Mouse (Mus musculus) naive thymus-derived CD4-positive, alpha-beta T cell, adult 2 months (primary cell): ENCODE results near the gene Gm20388.
"Not testable (repeated sequence)": the region's sequence is repeated elsewhere in the genome, so short reads cannot be mapped to it uniquely, and the experiment has no call there.

ENCODE experiments used
- DNase-seq: peaks from one replicate; pipeline ENCODE4 v3.0.0-alpha.2; 2011; ENCODE audit warnings: low read depth

Gm20388 gene

GRCm38 (mm10) chr8:123248596-123248995 lies 3338.0 kb downstream of the Gm20388 start:
- no peak for DNase-seq

GRCm38 (mm10) chr8:123250940-123251339 lies 3340.3 kb downstream of the Gm20388 start:
- no peak for DNase-seq

DNA sequence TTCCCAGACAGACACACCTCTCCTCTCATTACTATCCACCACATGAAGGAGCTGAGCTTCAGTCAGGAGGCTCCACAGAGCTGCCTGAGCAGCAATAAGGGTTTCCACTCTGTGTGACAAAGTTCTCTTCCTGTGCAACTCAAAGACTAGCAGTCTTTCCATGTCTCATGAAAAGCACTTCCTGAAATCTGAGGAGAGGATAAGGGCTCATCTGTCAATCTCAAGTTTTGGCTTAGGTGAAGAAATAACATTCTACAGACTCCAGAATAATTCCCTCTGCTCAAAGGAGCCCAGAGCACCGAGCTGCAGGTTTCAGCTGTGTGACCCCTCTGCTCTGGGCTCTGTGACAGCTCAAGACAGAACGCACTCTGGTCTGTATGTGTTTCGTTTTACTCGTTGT lies 3342.3 kb downstream of the Gm20388 start:
- DNase-seq, result peak; percentile 21

- no peak for DNase-seq
Observed at GRCm38 (mm10) chr8:123253451-123254098, 3342.9 kb downstream of the Gm20388 start.

- DNase-seq, result peak; percentile 87
Observed at GRCm38 (mm10) chr8:123254099-123254885, 3343.7 kb downstream of the Gm20388 start, which contains the start of the genes Zfp276 and Vps9d1. Gene Zfp276, plus strand, starts transcription at chr8:123254195. Gene Vps9d1, minus strand, starts transcription at chr8:123254348.

DNA sequence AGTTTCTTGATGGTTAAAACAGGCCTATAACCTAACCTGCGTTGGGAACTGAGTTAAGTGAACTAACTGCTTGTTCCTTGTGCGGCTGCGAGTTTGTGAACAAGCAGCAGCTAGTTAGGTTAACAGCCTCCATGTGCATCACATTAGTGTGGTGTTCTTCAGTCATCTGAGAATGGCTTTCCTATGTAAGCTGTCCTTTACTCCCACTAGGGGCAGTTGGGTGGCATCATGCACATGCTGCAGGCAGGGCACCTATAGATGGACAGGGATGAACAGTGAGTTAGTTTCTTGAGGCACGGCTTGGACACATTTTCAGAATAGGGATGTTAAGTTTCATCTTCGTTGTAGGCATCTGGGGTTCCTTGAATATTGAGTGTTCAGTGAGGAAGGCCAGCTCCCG lies 3344.5 kb downstream of the Gm20388 start:
- DNase-seq, result no peak

DNA sequence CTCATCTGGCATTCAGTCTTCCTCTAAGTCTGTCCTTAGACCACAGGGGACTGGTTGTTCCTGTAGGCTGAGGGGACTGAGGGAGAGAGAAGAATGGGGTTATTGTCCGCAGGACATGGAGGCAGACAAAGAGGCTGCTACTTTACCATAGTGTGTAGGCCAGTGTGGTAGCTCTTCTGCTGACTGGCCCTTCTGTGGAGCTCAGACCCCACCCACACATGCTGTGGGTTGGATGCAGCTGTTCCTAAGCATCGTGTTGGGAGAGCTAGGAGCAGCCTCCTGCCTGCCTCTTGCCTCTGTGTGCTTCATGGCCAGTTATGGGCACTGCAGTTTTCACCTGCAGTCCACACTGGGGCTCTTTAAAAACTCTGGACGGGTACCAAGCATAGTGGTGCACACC lies 3346.5 kb downstream of the Gm20388 start:
- no peak for DNase-seq

- DNase-seq, result not testable (repeated sequence)
Observed at GRCm38 (mm10) chr8:123257593-123257992, 3347.0 kb downstream of the Gm20388 start.

GRCm38 (mm10) chr8:123267926-123268656 lies 3357.4 kb downstream of the Gm20388 start:
- DNase-seq, result no peak

GRCm38 (mm10) chr8:123271147-123271546 lies 3360.5 kb downstream of the Gm20388 start:
- no peak for DNase-seq

DNA sequence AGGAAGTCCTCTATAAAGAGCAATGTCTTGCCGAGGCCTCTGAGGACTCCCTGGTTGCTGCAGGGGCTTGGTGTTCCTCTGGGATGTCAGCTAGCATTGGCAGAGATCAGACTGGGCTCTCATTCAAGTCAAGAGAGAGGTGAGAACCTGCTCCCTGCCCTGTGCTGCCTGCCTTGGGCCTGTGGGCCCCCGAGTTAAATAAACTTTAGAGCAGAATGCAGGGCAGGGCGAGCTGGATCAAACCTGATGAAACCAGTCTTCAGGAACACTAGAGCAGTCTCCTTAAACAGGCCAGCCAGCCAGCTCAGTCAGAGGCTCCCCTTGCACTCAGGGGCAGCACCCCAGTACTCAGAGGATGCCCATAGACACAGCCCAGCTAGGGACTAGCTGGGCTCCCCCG lies 3361.3 kb downstream of the Gm20388 start:
- DNase-seq, result no peak

DNA sequence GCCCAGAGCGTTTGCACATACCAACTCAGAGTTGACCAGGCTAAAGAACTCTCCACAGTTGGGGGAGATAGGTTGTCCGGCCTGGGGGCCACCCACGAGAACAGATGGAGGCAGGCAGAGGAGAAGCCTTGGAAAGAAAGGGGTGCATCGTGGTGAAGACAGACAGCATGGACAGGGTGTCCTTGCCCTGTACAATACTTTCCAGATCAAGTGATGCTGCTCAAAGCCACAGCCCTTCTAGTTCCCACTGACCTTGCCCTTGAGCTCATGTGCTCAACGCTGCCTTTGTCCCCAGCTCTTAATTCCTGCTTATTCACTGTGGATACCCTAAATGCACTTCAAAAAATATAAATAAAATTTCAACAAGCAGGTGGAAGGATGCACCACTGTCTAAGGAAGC lies 3363.8 kb downstream of the Gm20388 start:
- DNase-seq, result no peak

DNA sequence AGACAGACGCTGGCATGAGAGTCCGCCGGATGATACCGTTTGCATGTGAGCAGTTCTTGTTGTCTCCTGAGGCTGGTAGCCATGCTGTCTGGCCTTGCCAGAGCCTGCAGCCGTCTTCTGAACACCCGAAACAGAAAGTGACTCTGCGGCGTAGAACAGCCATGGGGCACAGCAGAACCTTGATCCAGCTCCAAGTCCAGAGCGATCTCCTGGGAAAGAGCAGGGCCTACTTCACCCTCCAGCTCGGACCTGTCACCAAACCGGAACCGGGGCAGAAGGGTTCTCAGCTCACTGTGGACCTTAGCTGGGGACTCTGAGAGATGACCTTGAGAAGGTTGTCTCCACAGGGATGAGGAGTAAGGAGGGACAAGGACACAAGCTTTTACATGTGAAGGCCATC lies 3364.5 kb downstream of the Gm20388 start:
- no peak for DNase-seq

GRCm38 (mm10) chr8:123278445-123278844 lies 3367.8 kb downstream of the Gm20388 start:
- DNase-seq, result no peak

GRCm38 (mm10) chr8:123279828-123280227 lies 3369.2 kb downstream of the Gm20388 start:
- DNase-seq, result no peak

- no peak for DNase-seq
Observed at GRCm38 (mm10) chr8:123280302-123281094, 3369.9 kb downstream of the Gm20388 start.

DNA sequence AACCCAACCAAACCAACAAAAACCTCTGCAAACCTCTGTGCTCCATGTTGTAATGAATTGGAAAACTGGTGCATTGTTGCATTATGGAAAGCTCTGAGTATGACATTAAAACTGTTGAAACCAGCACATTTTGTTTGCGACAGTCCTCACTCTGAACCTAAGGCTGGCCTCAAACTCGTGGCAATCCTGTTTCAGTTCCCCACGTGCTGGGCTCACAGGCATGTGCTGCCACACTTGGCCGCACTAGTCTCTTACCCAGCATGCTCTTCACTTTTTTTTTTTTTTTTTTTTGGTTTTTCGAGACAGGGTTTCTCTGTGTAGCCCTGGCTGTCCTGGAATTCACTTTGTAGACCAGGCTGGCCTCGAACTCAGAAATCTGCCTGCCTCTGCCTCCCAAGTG lies 3372.4 kb downstream of the Gm20388 start:
- DNase-seq, result not testable (repeated sequence)

DNA sequence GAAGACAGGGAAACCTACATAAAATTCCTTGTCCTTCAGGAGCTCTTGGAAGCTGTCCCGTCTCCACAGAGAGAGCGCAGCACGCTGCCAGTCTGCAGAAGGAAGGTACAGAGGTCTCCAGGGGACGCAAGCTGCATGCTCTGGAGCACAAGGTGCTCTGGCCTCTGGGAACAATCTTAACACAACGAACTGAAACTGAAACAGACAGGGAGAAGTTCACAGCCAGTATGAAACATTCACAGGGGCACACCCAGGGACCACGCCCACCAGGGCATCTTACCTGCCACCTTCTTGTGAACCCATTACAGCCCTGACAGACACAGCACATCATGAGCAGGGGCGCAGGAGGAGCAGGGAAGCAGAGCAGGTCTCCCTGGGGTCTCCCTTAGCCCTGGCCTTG lies 3373.3 kb downstream of the Gm20388 start:
- DNase-seq, result no peak

DNA sequence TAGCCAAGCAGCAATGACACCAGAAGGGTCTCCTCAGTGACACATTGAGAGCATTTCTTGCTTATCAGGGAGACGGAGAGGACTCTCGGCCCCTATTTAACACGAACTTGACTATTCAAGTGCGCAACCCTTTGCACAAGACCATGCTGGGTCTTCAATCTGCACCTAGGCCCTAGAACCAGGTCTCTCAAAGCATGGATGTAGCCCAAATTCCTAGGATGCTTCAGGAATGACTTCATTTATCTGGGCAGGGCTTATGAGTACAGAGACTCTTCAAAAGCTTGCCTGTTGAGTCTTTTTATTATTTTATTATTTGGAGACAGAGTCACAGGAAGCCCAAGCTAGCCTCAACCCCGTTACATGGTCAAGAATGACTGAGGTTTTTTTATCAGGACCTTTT lies 3373.9 kb downstream of the Gm20388 start:
- no peak for DNase-seq

DNA sequence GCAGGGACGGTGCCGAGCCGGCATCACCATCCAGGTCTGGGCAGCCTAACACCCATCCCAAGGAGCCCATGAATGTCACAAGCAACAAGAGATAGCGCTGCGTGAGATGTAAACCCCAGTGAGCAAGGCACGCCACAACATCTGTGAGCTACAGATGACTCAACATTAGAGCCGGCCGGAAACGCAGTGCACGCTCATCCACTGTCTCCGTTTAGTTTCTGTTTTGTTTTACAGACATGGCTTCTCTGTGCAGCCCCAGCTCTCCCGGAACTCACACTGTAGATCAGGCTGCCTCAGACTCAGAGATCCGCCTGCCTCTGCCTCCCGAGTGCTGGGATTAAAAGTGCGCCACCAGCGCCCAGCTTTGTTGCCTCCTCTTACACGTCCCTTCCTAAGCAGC lies 3376.7 kb downstream of the Gm20388 start:
- DNase-seq, result no peak

GRCm38 (mm10) chr8:123290166-123290565 lies 3379.5 kb downstream of the Gm20388 start:
- DNase-seq, result peak; percentile 10

DNA sequence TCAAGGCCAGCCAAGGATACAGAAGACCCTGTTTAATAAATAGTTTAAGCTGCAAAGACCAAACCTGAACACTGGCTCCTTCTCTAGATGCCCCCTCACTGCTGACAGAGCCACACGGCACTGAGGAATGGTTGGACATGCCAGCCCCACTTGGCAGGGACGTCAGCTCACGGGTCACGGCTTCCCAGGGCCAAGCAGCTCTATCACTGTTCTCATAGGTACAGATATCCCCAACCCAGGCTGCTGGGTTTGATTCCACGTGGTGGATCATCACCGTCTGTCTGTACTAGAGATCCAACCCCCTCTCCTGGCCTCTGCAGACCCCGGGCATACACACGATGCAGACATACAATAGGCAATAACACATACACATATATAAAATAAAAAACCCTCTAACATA lies 3380.0 kb downstream of the Gm20388 start:
- DNase-seq, result no peak
